Mouse (Mus musculus): ENCODE measurements around the gene Spag5. TPM values are rescaled to one million over a fixed set of nuclear protein-coding genes. Genes with fewer than 3 reads are reported as not detected.

Gene Spag5
- polyA plus RNA-seq, 1 experiment from 2014 or later = 30.3 TPM

- Histone ChIP-seq H3K4me2 (replicated peaks) (peak overlapping the region; percentile 84), H3K4me3 (replicated peaks) (peak overlapping the region; percentile 90), H3K9ac (no peak overlapping the region), H3K27me3 (no peaks in the 10 kb centered on the region), H3K4me1 (peaks cover 44% of the 10 kb centered on the region), H3K36me3 (peaks cover 30% of the 10 kb centered on the region), H3K9me3 (replicated peaks) (no peaks in the 10 kb centered on the region), H3K27ac (replicated peaks) (0 out of 2 replicates have a peak overlapping the region, but pooled peaks have one; percentile 8)
- no peak for ATAC-seq (ENCODE audit: insufficient number of reproducible peaks, low FRiP score, low TSS enrichment, low read depth)
- 62% methylated on average over 6 of the region's 6 CpGs for WGBS
Observed at GRCm38 (mm10) chr11:78344328-78344889, 43.1 kb downstream of the Spag5 start.

GRCm38 (mm10) chr11:78344890-78345715 is 43.8 kb downstream of the Spag5 start:
- 0 out of 2 replicates have a peak overlapping the region, but pooled peaks have one; percentile 0 for H3K4me3 ChIP-seq (replicated peaks)
- H3K36me3 ChIP-seq = peaks cover 23% of the 10 kb centered on the region
- no peak for ATAC-seq (ENCODE audit: insufficient number of reproducible peaks, low FRiP score, low TSS enrichment, low read depth)
- no peak overlapping the region for H3K9ac ChIP-seq
- 35% methylated on average over 8 of the region's 8 CpGs for WGBS
- no peaks in the 10 kb centered on the region for H3K27me3 ChIP-seq
- H3K4me2 ChIP-seq (replicated peaks) = peak overlapping the region; percentile 84
- H3K9me3 ChIP-seq (replicated peaks) = no peaks in the 10 kb centered on the region
- peaks cover 44% of the 10 kb centered on the region for H3K4me1 ChIP-seq
- H3K27ac ChIP-seq (replicated peaks) = peak overlapping the region; percentile 8; the same call in 1 of the 2 replicates

GRCm38 (mm10) chr11:78345801-78346200 is 44.5 kb downstream of the Spag5 start:
- Histone ChIP-seq H3K9me3 (replicated peaks) (no peaks in the 10 kb centered on the region), H3K4me2 (replicated peaks) (no peak overlapping the region), H3K36me3 (peaks cover 18% of the 10 kb centered on the region), H3K4me1 (peaks cover 44% of the 10 kb centered on the region), H3K27me3 (no peaks in the 10 kb centered on the region), H3K9ac (no peak overlapping the region), H3K27ac (replicated peaks) (0 out of 2 replicates have a peak overlapping the region, but pooled peaks have one; percentile 8), H3K4me3 (replicated peaks) (no peak overlapping the region)
- WGBS = 71% methylated on average over 7 of the region's 7 CpGs
- ATAC-seq (ENCODE audit: insufficient number of reproducible peaks, low FRiP score, low TSS enrichment, low read depth) = no peak

- H3K27ac ChIP-seq (replicated peaks) = 0 out of 2 replicates have a peak overlapping the region, but pooled peaks have one; percentile 8
- H3K36me3 ChIP-seq = peaks cover 12% of the 10 kb centered on the region
- H3K9me3 ChIP-seq (replicated peaks) = no peaks in the 10 kb centered on the region
- H3K4me3 ChIP-seq (replicated peaks) = no peak overlapping the region
- no peaks in the 10 kb centered on the region for H3K27me3 ChIP-seq
- H3K4me1 ChIP-seq = peaks cover 44% of the 10 kb centered on the region
- H3K4me2 ChIP-seq (replicated peaks) = no peak overlapping the region
- 66% methylated on average over 6 of the region's 6 CpGs for WGBS
- no peak for ATAC-seq (ENCODE audit: insufficient number of reproducible peaks, low FRiP score, low TSS enrichment, low read depth)
- no peak overlapping the region for H3K9ac ChIP-seq
Observed at GRCm38 (mm10) chr11:78346326-78347069, 45.2 kb downstream of the Spag5 start.

- ATAC-seq (ENCODE audit: insufficient number of reproducible peaks, low FRiP score, low TSS enrichment, low read depth) = no peak
- WGBS = 92% methylated on average over 10 of the region's 10 CpGs
- Histone ChIP-seq H3K4me1 (peaks cover 44% of the 10 kb centered on the region), H3K4me2 (replicated peaks) (no peak overlapping the region), H3K27ac (replicated peaks) (no peak overlapping the region), H3K9me3 (replicated peaks) (no peaks in the 10 kb centered on the region), H3K4me3 (replicated peaks) (no peak overlapping the region), H3K36me3 (peaks cover 12% of the 10 kb centered on the region), H3K27me3 (no peaks in the 10 kb centered on the region), H3K9ac (no peak overlapping the region)
Observed at GRCm38 (mm10) chr11:78347070-78347754, 45.9 kb downstream of the Spag5 start.

GRCm38 (mm10) chr11:78347908-78348307 is 46.6 kb downstream of the Spag5 start:
- no peak for ATAC-seq (ENCODE audit: insufficient number of reproducible peaks, low FRiP score, low TSS enrichment, low read depth)
- Histone ChIP-seq H3K9me3 (replicated peaks) (no peaks in the 10 kb centered on the region), H3K9ac (no peak overlapping the region), H3K4me3 (replicated peaks) (no peak overlapping the region), H3K4me1 (peaks cover 42% of the 10 kb centered on the region), H3K36me3 (peaks cover 12% of the 10 kb centered on the region), H3K4me2 (replicated peaks) (no peak overlapping the region), H3K27ac (replicated peaks) (no peak overlapping the region), H3K27me3 (no peaks in the 10 kb centered on the region)
- WGBS = 79% methylated on average over 9 of the region's 9 CpGs

GRCm38 (mm10) chr11:78348474-78348873 is 47.1 kb downstream of the Spag5 start:
- H3K36me3 ChIP-seq = peaks cover 12% of the 10 kb centered on the region
- no peak overlapping the region for H3K27ac ChIP-seq (replicated peaks)
- H3K9me3 ChIP-seq (replicated peaks) = no peaks in the 10 kb centered on the region
- ATAC-seq (ENCODE audit: insufficient number of reproducible peaks, low FRiP score, low TSS enrichment, low read depth) = no peak
- H3K4me2 ChIP-seq (replicated peaks) = no peak overlapping the region
- H3K27me3 ChIP-seq = no peaks in the 10 kb centered on the region
- no peak overlapping the region for H3K4me3 ChIP-seq (replicated peaks)
- WGBS = 61% methylated on average over 7 of the region's 7 CpGs
- peaks cover 39% of the 10 kb centered on the region for H3K4me1 ChIP-seq
- no peak overlapping the region for H3K9ac ChIP-seq

- Histone ChIP-seq H3K4me2 (replicated peaks) (no peak overlapping the region), H3K9ac (no peak overlapping the region), H3K27me3 (no peaks in the 10 kb centered on the region), H3K9me3 (replicated peaks) (no peaks in the 10 kb centered on the region), H3K36me3 (peaks cover 12% of the 10 kb centered on the region), H3K27ac (replicated peaks) (no peak overlapping the region), H3K4me3 (replicated peaks) (no peak overlapping the region), H3K4me1 (peaks cover 31% of the 10 kb centered on the region)
- ATAC-seq (ENCODE audit: insufficient number of reproducible peaks, low FRiP score, low TSS enrichment, low read depth) = no peak
- 69% methylated on average over 4 of the region's 4 CpGs for WGBS
Observed at GRCm38 (mm10) chr11:78349441-78350358, 48.4 kb downstream of the Spag5 start.

GRCm38 (mm10) chr11:78353081-78353480 is 51.8 kb downstream of the Spag5 start:
- ATAC-seq (ENCODE audit: insufficient number of reproducible peaks, low FRiP score, low TSS enrichment, low read depth) = no peak
- H3K27me3 ChIP-seq = no peaks in the 10 kb centered on the region
- H3K9ac ChIP-seq = no peak overlapping the region
- no peak overlapping the region for H3K4me3 ChIP-seq (replicated peaks)
- WGBS = 85% methylated on average over 1 of the region's 1 CpGs
- H3K4me2 ChIP-seq (replicated peaks) = no peak overlapping the region
- peaks cover 4% of the 10 kb centered on the region; the same call in 1 of the 2 replicates for H3K4me1 ChIP-seq
- H3K36me3 ChIP-seq = peaks cover 9% of the 10 kb centered on the region
- no peaks in the 10 kb centered on the region for H3K9me3 ChIP-seq (replicated peaks)
- H3K27ac ChIP-seq (replicated peaks) = no peak overlapping the region

GRCm38 (mm10) chr11:78354905-78355304 is 53.6 kb downstream of the Spag5 start:
- WGBS = 77% methylated on average over 6 of the region's 6 CpGs
- peaks cover 3% of the 10 kb centered on the region; the same call in 1 of the 2 replicates for H3K4me1 ChIP-seq

More at GRCm38 (mm10) chr11:78354905-78355304, 53.6 kb downstream of the Spag5 start:
- Histone ChIP-seq H3K9me3 (replicated peaks) (no peaks in the 10 kb centered on the region), H3K27ac (replicated peaks) (no peak overlapping the region), H3K27me3 (no peaks in the 10 kb centered on the region), H3K36me3 (no peaks in the 10 kb centered on the region), H3K9ac (no peak overlapping the region), H3K4me2 (replicated peaks) (no peak overlapping the region), H3K4me3 (replicated peaks) (no peak overlapping the region)
- no peak for ATAC-seq (ENCODE audit: insufficient number of reproducible peaks, low FRiP score, low TSS enrichment, low read depth)

Data from embryonic facial prominence, embryonic 15.5 days (tissue).